Mouse (Mus musculus) olfactory bulb, adult 2 months (tissue): Measurements from ENCODE around the gene Sfmbt2.

Experiments used
- CTCF ChIP-seq: fragments of 200-500 bp; IDR thresholded peaks from 2 replicates; pipeline ENCODE4 v1.5.1; 2012; ENCODE audit warnings: low read depth, mild to moderate bottlenecking, low read length, moderate library complexity; ENCODE audit not compliant: insufficient read depth
- POLR2A ChIP-seq: fragments of 200-500 bp; IDR thresholded peaks from 2 replicates; pipeline ENCODE4 v1.6.1; 2012; ENCODE audit warnings: mild to moderate bottlenecking, low read depth, low read length, moderate library complexity; ENCODE audit not compliant: insufficient read depth

- no peak for TF ChIP-seq POLR2A
- TF ChIP-seq CTCF: no peak
Observed at GRCm38 (mm10) chr2:10359861-10360260, 10.4 kb upstream of the Sfmbt2 start.
